In the genomic region with DNA sequence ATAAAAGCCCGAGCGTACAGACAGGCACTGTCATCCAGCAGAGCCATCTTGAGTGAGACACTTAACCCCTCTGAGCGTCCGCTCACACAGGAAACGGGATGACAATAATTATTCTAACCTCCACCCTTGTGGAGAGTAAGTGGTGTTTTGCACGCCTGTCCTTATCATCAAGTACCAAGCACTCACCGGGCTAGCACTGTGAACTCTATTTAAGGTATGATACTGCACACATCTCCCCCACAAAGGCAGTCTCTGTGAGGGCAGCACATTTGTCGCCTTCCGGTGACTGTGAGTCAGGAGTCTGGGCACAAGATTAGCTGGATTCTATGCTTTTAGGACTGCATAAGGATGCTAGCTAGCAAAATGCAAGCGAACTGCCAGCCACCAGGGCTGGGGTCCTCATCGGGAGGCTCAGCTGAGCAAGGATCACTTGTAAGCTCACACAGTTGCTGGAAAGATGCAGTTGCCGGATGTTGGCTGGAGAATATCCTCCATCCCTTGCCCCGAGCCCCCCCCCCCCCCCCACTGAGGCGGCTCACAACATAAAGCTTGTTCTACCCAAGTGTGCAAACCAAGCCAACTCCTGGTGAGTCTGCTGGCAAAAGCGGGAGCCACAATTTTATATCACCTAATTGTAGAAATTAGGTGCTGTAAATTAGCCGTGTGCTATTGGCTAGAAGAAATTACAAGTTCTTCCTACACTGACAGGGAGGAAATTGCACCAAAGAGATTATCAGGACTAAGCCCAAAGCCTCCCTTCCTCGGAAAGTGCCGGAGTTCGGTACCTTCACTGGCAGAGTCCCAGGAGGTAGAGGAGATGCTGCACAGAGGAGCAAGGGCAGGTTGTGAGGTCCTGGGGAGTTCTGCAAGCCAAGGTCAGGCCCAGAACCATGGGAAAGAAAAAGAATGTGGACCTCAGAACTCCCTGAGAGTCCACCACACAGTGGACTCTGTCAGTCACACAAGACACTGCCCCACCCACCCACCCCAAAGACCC, we compare ENCODE assay signal across 10 mouse cellular contexts. TPM values are rescaled to one million over a fixed set of nuclear protein-coding genes. Genes with fewer than 3 reads are reported as not detected.
A peak's percentile ranks its signal among the peaks of the same experiment; 100 is the strongest.
DNase-seq lines count a peak whose midpoint lies in the region; ATAC-seq and TF ChIP-seq lines count a peak whose summit lies in the region.
"Had no signal": no experiment of that assay in that cellular context is flagged by ENCODE, and none has a peak within 500 bp of the region (broad histone marks: within the 10 kb centered on the region; RNA-seq: fewer than 3 reads in every experiment).

No protein-coding gene starts in this region.

- no peaks in the 10 kb centered on the region for H3K9me3 ChIP-seq in forebrain, embryonic 14.5 days (replicated peaks; ENCODE audit: control insufficient read depth, low read length)
- H3K9me3 ChIP-seq in forebrain, embryonic 12.5 days, result no peaks in the 10 kb centered on the region
- H3K9me3 ChIP-seq in midbrain, embryonic 13.5 days, result no peaks in the 10 kb centered on the region

- H3K27ac ChIP-seq in forebrain, embryonic 14.5 days (ENCODE audit: low read depth, low read length), result peak overlapping the region; percentile 1; the same call in 1 of the 2 replicates
- no peak overlapping the region; the same call in 1 of the 2 replicates for H3K27ac ChIP-seq in forebrain, embryonic 12.5 days
- H3K27ac ChIP-seq in left cerebral cortex, adult 2 months, result peak overlapping the region; percentile 84
- peak overlapping the region; percentile 14; the same call in 1 of the 2 replicates for H3K27ac ChIP-seq in midbrain, embryonic 13.5 days

- H3K4me2 ChIP-seq in forebrain, embryonic 14.5 days (ENCODE audit: low read length), result peak overlapping the region; percentile 18; the same call in 1 of the 2 replicates
- no peak overlapping the region; the same call in 1 of the 2 replicates for H3K4me2 ChIP-seq in forebrain, embryonic 12.5 days
- H3K4me2 ChIP-seq in midbrain, embryonic 13.5 days (replicated peaks), result no peak overlapping the region

- intact Hi-C loops in left cerebral cortex, adult 2 months (cut with DNase I), result loop anchor here (5.0 kb wide), 1 partner anchor 62 kb away; no protein-coding TSS in a partner anchor

- H3K9ac ChIP-seq in forebrain, embryonic 14.5 days (ENCODE audit: low read length), result no peak overlapping the region
- no peak overlapping the region for H3K9ac ChIP-seq in forebrain, embryonic 12.5 days
- no peak overlapping the region for H3K9ac ChIP-seq in midbrain, embryonic 13.5 days (replicated peaks)

- TF ChIP-seq CTCF in left cerebral cortex, adult 2 months (IDR thresholded peaks at IDR 0.05), result no peak; the same call in 1 of the 2 replicates

- no peak for DNase-seq in forebrain, embryonic 14.5 days (ENCODE audit: low spot score)
- DNase-seq in left cerebral cortex, adult 2 months (ENCODE audit: extremely low spot score in 1 of 2, low spot score in 2 of 2), result no peak
- DNase-seq in left cerebral cortex, adult 18-20 months (ENCODE audit: low spot score in 2 of 2), result no peak
- DNase-seq in cerebellum, adult 9-11 months, result peak; percentile 59
- no peak for DNase-seq in gastrocnemius, postnatal 4 days (ENCODE audit: low spot score in 2 of 2)
- DNase-seq in testis, postnatal 14 days (ENCODE audit: low spot score), result no peak
- DNase-seq: kidney, adult 11 months; lung, postnatal 14 days had no signal

- 0 out of 2 replicates have a peak, but pooled peaks cover 5% of the 10 kb centered on the region for H3K36me3 ChIP-seq in forebrain, embryonic 14.5 days (ENCODE audit: control insufficient read depth, insufficient read depth, low read length)
- peaks cover 6% of the 10 kb centered on the region; the same call in 1 of the 2 replicates for H3K36me3 ChIP-seq in forebrain, embryonic 12.5 days (replicated peaks)
- peaks cover 7% of the 10 kb centered on the region; the same call in 1 of the 2 replicates for H3K36me3 ChIP-seq in midbrain, embryonic 13.5 days

- no peak for ATAC-seq in forebrain, embryonic 14.5 days
- ATAC-seq in forebrain, embryonic 12.5 days (ENCODE audit: low FRiP score), result no peak
- 0 out of 2 replicates have a peak, but pooled peaks have one; percentile 20 for ATAC-seq in midbrain, embryonic 13.5 days

- H3K4me3 ChIP-seq in forebrain, embryonic 14.5 days (ENCODE audit: low read depth, low read length), result no peak overlapping the region
- no peak overlapping the region for H3K4me3 ChIP-seq in forebrain, embryonic 12.5 days (replicated peaks)
- H3K4me3 ChIP-seq in left cerebral cortex, adult 2 months, result 0 out of 2 replicates have a peak overlapping the region, but pooled peaks have one; percentile 6
- no peak overlapping the region for H3K4me3 ChIP-seq in midbrain, embryonic 13.5 days (replicated peaks)

- H3K27me3 ChIP-seq in forebrain, embryonic 14.5 days (replicated peaks; ENCODE audit: control insufficient read depth, insufficient read depth, low read length), result no peaks in the 10 kb centered on the region
- no peaks in the 10 kb centered on the region for H3K27me3 ChIP-seq in forebrain, embryonic 12.5 days
- no peaks in the 10 kb centered on the region for H3K27me3 ChIP-seq in midbrain, embryonic 13.5 days

- WGBS in forebrain, embryonic 14.5 days, result 57% methylated on average over 19 of the region's 19 CpGs
- 74% methylated on average over 19 of the region's 19 CpGs for WGBS in forebrain, embryonic 12.5 days
- 61% methylated on average over 19 of the region's 19 CpGs for WGBS in midbrain, embryonic 13.5 days

- H3K4me1 ChIP-seq in forebrain, embryonic 14.5 days (ENCODE audit: control insufficient read depth, insufficient read depth, low read length), result peaks cover 31% of the 10 kb centered on the region
- H3K4me1 ChIP-seq in forebrain, embryonic 12.5 days, result peaks cover 29% of the 10 kb centered on the region
- peaks cover 29% of the 10 kb centered on the region for H3K4me1 ChIP-seq in midbrain, embryonic 13.5 days (replicated peaks)

RNA-seq across cellular contexts. Expression of gene Cplx2, which starts 14.2 kb away (rescaled TPM):
- 23.4 and 25.7 TPM in 2 replicates for polyA plus RNA-seq in forebrain, embryonic 14.5 days (2014; fragmentation: Nextera tagmentation; extraction: Ambion mirVana)
- 14.9 and 15.5 TPM in 2 replicates for polyA plus RNA-seq in forebrain, embryonic 12.5 days (2016; fragmentation: Nextera tagmentation; extraction: Ambion mirVana)
- total RNA-seq in left cerebral cortex, adult 2 months (2021), result 100 to 1,000 TPM; 798 to 848 TPM
- 100 to 1,000 TPM; 791 to 833 TPM for total RNA-seq in left cerebral cortex, adult 18-20 months (2021)
- 28.0 and 31.0 TPM in 2 replicates for polyA plus RNA-seq in midbrain, embryonic 13.5 days (2015; fragmentation: Nextera tagmentation; extraction: Ambion mirVana)
- total RNA-seq in gastrocnemius, postnatal 4 days (2021), result 10 to 100 TPM; 12.8 to 13.4 TPM

Comparison
In these comparisons a context has a peak if more than half of its experiments do, and no peak if none do; other contexts are left out.
1. RNA of gene Cplx2, which starts 14.2 kb away (total RNA-seq): 798 to 848 TPM in left cerebral cortex, adult 2 months and 791 to 833 TPM in left cerebral cortex, adult 18-20 months; 12.8 to 13.4 TPM in gastrocnemius, postnatal 4 days; every median in the first group is over 10 times any median in the second.